Mouse (Mus musculus): ENCODE data around the gene Mid1ip1. TPM values are rescaled to one million over a fixed set of nuclear protein-coding genes. Genes with fewer than 3 reads are reported as not detected.

Gene Mid1ip1
- polyA plus RNA-seq (2012; rRNA removed) = 10.0 and 14.9 TPM in 2 replicates

DNA sequence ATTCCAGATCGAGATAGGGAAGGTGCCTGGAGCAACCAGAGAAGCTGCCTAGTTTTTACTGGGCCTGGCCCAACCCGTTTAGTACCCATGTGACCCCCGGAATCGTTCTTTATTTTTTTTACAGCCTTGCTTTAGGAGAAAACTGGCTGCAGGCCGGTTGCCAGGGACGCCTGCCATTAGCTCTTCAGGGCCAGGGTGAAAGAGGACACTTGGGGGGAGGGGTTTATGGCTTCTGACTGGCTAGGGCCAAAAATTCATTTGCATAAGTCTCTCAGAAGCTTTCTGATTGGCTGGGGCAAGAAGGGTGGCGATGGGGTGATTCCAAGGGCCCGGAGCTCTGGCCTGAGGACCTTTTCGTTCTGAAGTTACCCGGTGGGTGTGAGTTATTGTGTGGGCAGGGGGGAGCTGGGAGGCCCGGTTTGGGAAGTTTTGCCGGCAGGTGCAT lies at the start of gene Mid1ip1:
Gene Mid1ip1 (plus strand): TSS at position 318 of the 445 bp plus-strand sequence.
- TF ChIP-seq POLR2A (IDR thresholded peaks at IDR 0.05; ENCODE audit: control insufficient read depth, low read depth, low read length) = no peak
- TF ChIP-seq CTCF (IDR thresholded peaks at IDR 0.05; ENCODE audit: control insufficient read depth, insufficient read depth, insufficient replicate concordance, low read depth, low read length) = no peak
- peak within 1 kb of the TSS; percentile 67 for H3K27ac ChIP-seq (ENCODE audit: control insufficient read depth, insufficient read depth, low read depth, low read length)
- H3K4me3 ChIP-seq (ENCODE audit: control insufficient read depth, low read depth, low read length) = peak within 1 kb of the TSS; percentile 42
- H3K4me1 ChIP-seq (ENCODE audit: control insufficient read depth, insufficient read depth, low read length) = peaks cover 12% of the 10 kb centered on the region
- no peaks in the 10 kb centered on the region for H3K36me3 ChIP-seq (ENCODE audit: control insufficient read depth, insufficient read depth, low read length)
- no peaks in the 10 kb centered on the region for H3K27me3 ChIP-seq (ENCODE audit: control insufficient read depth, insufficient read depth, low read length)

DNA sequence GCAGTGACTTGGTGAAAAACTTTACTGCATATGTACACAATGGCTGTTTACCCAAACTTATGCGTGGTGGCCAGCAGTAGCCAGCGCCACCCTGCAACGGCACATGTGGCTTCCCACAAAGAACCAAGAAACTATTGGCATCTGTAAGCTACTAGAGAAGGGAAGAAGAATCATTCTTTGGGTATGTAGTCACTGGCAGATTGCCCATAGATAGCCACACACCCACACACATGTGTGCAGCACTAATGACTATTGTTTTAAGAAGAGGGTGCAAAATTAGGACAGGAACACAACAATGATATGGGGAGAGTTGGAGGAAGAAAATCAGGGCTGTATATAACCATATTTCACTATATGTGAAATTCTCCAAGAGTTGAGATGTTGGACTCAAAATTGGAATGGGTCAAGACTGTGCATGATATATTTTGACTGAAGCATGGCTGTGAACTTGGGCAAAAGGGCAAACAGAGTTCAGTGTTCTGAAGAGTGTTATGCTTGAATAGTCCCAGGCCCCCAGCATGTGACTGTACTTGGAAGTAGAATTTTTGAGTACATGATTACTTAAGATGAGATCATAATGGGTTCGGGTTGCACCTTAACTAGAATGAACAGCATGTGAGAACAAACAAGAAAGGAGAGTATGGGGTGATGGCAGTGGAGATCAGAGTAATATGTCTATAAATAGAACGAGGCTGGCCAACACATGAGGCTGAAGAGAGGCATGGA lies 20.2 kb upstream of the Mid1ip1 start:
- Histone ChIP-seq H3K4me3 (ENCODE audit: control insufficient read depth, low read depth, low read length) (no peak overlapping the region), H3K27ac (ENCODE audit: control insufficient read depth, insufficient read depth, low read depth, low read length) (no peak overlapping the region), H3K4me1 (ENCODE audit: control insufficient read depth, insufficient read depth, low read length) (no peaks in the 10 kb centered on the region), H3K27me3 (ENCODE audit: control insufficient read depth, insufficient read depth, low read length) (no peaks in the 10 kb centered on the region), H3K36me3 (ENCODE audit: control insufficient read depth, insufficient read depth, low read length) (no peaks in the 10 kb centered on the region)
- TF ChIP-seq POLR2A (IDR thresholded peaks at IDR 0.05; ENCODE audit: control insufficient read depth, low read depth, low read length) (no peak), CTCF (IDR thresholded peaks at IDR 0.05; ENCODE audit: control insufficient read depth, insufficient read depth, insufficient replicate concordance, low read depth, low read length) (no peak)

DNA sequence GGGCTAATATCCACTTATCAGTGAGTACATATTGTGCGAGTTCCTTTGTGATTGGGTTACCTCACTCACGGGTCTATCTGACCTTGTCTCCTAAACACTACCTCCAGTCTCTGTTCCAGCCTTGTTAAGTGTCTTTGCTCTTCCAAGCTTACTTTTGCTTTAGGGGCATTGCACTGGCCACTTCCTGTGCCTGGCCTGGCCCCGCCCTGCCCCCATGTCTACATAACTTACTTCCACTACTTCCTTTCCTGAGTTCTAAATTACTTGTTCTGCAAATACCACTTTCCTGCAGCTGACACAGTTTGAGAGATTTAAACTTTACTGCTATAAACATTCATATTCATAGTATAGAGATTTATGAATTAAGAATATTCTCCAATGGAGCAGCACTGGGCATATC lies 8.1 kb upstream of the Mid1ip1 start:
- Histone ChIP-seq H3K36me3 (ENCODE audit: control insufficient read depth, insufficient read depth, low read length) (no peaks in the 10 kb centered on the region), H3K27ac (ENCODE audit: control insufficient read depth, insufficient read depth, low read depth, low read length) (no peak overlapping the region), H3K27me3 (ENCODE audit: control insufficient read depth, insufficient read depth, low read length) (no peaks in the 10 kb centered on the region), H3K4me3 (ENCODE audit: control insufficient read depth, low read depth, low read length) (no peak overlapping the region), H3K4me1 (ENCODE audit: control insufficient read depth, insufficient read depth, low read length) (no peaks in the 10 kb centered on the region)
- no peak for TF ChIP-seq POLR2A (IDR thresholded peaks at IDR 0.05; ENCODE audit: control insufficient read depth, low read depth, low read length)
- TF ChIP-seq CTCF (IDR thresholded peaks at IDR 0.05; ENCODE audit: control insufficient read depth, insufficient read depth, insufficient replicate concordance, low read depth, low read length) = no peak

DNA sequence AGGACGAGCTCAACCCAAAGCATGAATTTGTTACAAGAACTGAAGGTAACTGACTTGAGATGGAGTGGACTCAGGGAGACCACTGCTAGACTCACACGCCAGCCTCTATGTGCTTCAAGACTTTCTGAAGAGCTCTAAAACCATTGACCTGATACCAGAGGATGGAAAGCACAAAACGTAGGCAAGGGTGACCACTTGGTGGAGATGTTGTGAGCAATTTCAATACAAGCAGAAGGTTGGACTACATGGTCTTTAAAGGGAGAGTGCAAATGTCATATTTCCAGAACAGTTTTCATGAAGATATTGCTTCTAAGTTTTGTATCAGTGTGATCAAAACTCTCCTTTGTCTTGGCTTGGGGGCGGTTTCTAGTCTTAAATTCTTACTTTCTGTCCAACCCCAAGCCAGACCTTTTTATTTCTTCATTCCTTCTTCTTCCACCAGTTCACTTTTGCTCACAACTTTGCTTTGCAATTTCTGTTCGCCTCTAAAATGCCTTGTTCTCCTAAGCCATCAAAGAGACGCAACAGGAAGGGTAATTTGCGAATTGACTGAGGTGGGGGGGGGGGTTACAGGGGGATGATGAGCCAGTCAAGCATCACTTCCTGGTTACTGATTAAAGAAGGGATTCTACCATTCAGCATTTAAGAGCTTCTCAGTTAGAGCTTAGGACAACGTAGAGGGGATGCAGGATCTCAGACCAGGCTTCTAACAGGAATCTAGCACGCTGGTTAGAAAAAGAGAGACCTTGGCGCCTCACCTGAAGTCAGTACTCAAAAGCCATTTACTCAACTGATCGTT lies 775 bp upstream of the Mid1ip1 start:
- no peak for TF ChIP-seq CTCF (IDR thresholded peaks at IDR 0.05; ENCODE audit: control insufficient read depth, insufficient read depth, insufficient replicate concordance, low read depth, low read length)
- no peak for TF ChIP-seq POLR2A (IDR thresholded peaks at IDR 0.05; ENCODE audit: control insufficient read depth, low read depth, low read length)
- H3K4me3 ChIP-seq (ENCODE audit: control insufficient read depth, low read depth, low read length) = peak overlapping the region; percentile 32; the same call in 1 of the 2 replicates
- no peaks in the 10 kb centered on the region for H3K27me3 ChIP-seq (ENCODE audit: control insufficient read depth, insufficient read depth, low read length)
- no peaks in the 10 kb centered on the region for H3K36me3 ChIP-seq (ENCODE audit: control insufficient read depth, insufficient read depth, low read length)
- peak overlapping the region; percentile 67; the same call in 1 of the 2 replicates for H3K27ac ChIP-seq (ENCODE audit: control insufficient read depth, insufficient read depth, low read depth, low read length)
- H3K4me1 ChIP-seq (ENCODE audit: control insufficient read depth, insufficient read depth, low read length) = peaks cover 10% of the 10 kb centered on the region

DNA sequence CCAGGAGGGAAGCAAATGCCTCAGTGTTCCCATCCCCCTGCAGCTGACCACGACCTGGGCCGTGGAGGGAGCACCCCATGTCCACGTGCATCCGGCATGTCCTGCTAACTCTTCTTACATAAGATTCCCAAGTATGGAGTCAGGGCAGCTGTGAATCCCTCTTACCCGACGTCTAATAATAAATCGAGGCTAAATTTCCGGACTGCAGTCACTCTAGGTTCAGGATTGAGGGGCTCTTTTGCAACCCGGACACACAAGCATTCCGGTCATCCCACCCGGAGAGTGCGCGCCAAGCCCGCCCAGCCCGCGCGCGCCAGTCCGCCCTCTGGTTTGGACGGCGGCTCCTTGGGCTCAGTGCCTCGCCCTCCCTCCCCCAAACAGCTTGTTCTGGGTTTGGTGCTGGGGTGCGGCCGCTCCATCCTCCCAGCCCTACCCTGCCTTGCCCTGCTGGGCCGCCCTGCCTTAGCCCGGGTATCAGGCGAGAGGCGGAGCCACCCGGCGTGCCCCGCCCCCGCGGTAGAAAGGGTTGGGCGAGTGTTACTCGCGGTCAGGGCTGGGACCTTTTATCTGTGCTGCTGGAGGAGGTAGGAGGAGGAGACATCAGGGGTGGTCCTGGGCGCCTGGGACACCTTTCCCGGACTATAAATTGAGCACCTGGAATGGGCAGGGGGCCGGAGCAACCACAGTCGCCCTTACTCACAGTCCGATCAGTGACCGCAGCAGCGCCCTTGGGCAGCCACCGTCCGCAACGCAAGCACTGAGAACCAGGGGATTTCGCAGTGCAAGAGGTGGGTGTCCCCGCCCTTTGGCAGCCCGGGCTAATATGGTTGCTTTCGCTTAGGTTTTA lies 2.3 kb downstream of the Mid1ip1 start:
- H3K27ac ChIP-seq (ENCODE audit: control insufficient read depth, insufficient read depth, low read depth, low read length) = peak overlapping the region; percentile 87
- H3K27me3 ChIP-seq (ENCODE audit: control insufficient read depth, insufficient read depth, low read length) = no peaks in the 10 kb centered on the region
- TF ChIP-seq POLR2A (IDR thresholded peaks at IDR 0.05; ENCODE audit: control insufficient read depth, low read depth, low read length) (peak; percentile 48; the same call in 1 of the 2 replicates), CTCF (IDR thresholded peaks at IDR 0.05; ENCODE audit: control insufficient read depth, insufficient read depth, insufficient replicate concordance, low read depth, low read length) (no peak)
- H3K36me3 ChIP-seq (ENCODE audit: control insufficient read depth, insufficient read depth, low read length) = no peaks in the 10 kb centered on the region
- H3K4me1 ChIP-seq (ENCODE audit: control insufficient read depth, insufficient read depth, low read length) = peaks cover 12% of the 10 kb centered on the region
- peak overlapping the region; percentile 87 for H3K4me3 ChIP-seq (ENCODE audit: control insufficient read depth, low read depth, low read length)

DNA sequence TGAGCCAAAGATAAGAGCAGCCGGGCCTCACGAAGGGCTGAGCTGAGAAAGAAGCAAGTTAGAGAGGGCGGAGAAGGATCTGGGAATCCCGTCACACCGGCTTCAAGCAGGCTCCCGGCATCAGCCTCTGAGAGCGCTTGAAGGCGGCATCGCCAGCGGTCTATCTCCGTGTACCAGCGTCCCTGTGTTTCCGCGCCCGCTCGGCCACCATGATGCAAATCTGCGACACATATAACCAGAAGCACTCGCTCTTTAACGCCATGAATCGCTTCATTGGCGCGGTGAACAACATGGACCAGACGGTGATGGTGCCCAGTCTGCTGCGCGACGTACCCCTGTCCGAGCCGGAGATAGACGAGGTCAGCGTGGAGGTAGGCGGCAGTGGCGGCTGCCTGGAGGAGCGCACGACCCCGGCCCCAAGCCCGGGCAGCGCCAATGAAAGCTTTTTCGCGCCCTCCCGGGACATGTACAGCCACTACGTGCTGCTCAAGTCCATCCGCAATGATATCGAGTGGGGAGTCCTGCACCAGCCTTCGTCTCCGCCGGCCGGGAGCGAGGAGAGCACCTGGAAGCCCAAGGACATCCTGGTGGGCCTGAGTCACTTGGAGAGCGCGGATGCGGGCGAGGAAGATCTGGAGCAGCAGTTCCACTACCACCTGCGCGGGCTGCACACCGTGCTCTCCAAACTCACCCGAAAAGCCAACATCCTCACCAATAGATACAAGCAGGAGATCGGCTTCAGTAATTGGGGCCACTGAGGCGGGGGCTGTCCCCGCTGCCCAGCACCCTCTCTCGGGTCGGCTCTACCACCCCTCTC lies 3.4 kb downstream of the Mid1ip1 start:
- H3K4me1 ChIP-seq (ENCODE audit: control insufficient read depth, insufficient read depth, low read length) = peaks cover 12% of the 10 kb centered on the region
- peak overlapping the region; percentile 87 for H3K4me3 ChIP-seq (ENCODE audit: control insufficient read depth, low read depth, low read length)
- no peaks in the 10 kb centered on the region for H3K36me3 ChIP-seq (ENCODE audit: control insufficient read depth, insufficient read depth, low read length)
- no peak for TF ChIP-seq POLR2A (IDR thresholded peaks at IDR 0.05; ENCODE audit: control insufficient read depth, low read depth, low read length)
- TF ChIP-seq CTCF (IDR thresholded peaks at IDR 0.05; ENCODE audit: control insufficient read depth, insufficient read depth, insufficient replicate concordance, low read depth, low read length) = no peak
- H3K27ac ChIP-seq (ENCODE audit: control insufficient read depth, insufficient read depth, low read depth, low read length) = peak overlapping the region; percentile 87
- H3K27me3 ChIP-seq (ENCODE audit: control insufficient read depth, insufficient read depth, low read length) = no peaks in the 10 kb centered on the region
